Mouse (Mus musculus) olfactory bulb, adult 2 months (tissue): Measurements from ENCODE around the gene Apba1. TPM values are rescaled to one million over a fixed set of nuclear protein-coding genes. Genes with fewer than 3 reads are reported as not detected.

Experiments
- H3K27ac ChIP-seq: fragments of 200-500 bp; 2 replicates; pipeline ENCODE4 v1.5.1; 2012; ENCODE audit warnings: low read depth, low read length; ENCODE audit not compliant: insufficient read depth
- H3K4me1 ChIP-seq: fragments of 200-500 bp; 2 replicates; pipeline ENCODE4 v1.6.1; 2012; ENCODE audit warnings: low read length; ENCODE audit not compliant: control insufficient read depth, insufficient read depth
- H3K4me3 ChIP-seq: fragments of 200-500 bp; 2 replicates; pipeline ENCODE4 v1.5.1; 2012; ENCODE audit warnings: mild to moderate bottlenecking, low read depth, low read length, moderate library complexity; ENCODE audit not compliant: insufficient read depth
- CTCF ChIP-seq: fragments of 200-500 bp; IDR thresholded peaks from 2 replicates; pipeline ENCODE4 v1.5.1; 2012; ENCODE audit warnings: low read depth, mild to moderate bottlenecking, low read length, moderate library complexity; ENCODE audit not compliant: insufficient read depth
- POLR2A ChIP-seq: fragments of 200-500 bp; IDR thresholded peaks from 2 replicates; pipeline ENCODE4 v1.6.1; 2012; ENCODE audit warnings: mild to moderate bottlenecking, low read depth, low read length, moderate library complexity; ENCODE audit not compliant: insufficient read depth
- WGBS: fragments of 180-500 bp; shearing (Covaris S2); methylation state at CpG from one replicate; pipeline ENCODE4 v1.1.7; 2018; 5-methylcytosine and 5-hydroxymethylcytosine counted together
- polyA plus RNA-seq: library from polyadenylated mRNA; stranded (reverse); fragments of >200 nt; gene quantifications from 2 replicates; pipeline ENCODE4 v1.2.4, GENCODE M21; 2012; ENCODE audit warnings: low replicate concordance; ENCODE audit not compliant: missing spikeins, insufficient read depth, insufficient read length

The Apba1 gene
- polyA plus RNA-seq, 1 experiment, result 45.8 TPM

DNA sequence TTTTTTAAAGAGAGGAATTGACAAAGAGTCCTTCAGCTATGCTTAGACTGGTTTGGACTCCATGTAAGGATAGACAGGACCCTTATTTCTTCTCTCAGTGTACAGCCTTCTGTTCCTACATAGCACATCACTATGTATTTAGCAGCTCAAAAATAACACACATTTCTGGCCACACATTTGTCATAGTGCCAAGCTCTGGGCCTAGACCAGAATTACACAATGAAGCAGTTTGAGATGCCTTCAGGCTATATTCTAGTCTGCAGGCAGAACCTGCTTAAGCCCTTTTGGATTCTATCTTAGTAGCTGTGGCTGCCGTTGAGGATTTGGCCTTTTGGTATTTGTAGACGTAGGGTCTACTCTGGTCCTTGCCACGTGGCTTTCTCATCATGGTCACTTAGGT, 35.8 kb downstream of the Apba1 start:
- Histone ChIP-seq H3K27ac (no peak overlapping the region), H3K4me3 (no peak overlapping the region), H3K4me1 (peaks cover 8% of the 10 kb centered on the region)
- TF ChIP-seq POLR2A, result no peak
- TF ChIP-seq CTCF, result no peak
- 72% methylated on average over 3 of the region's 3 CpGs for WGBS

GRCm38 (mm10) chr19:23795156-23795555, 36.5 kb downstream of the Apba1 start:
- Histone ChIP-seq H3K4me3 (no peak overlapping the region), H3K4me1 (peaks cover 8% of the 10 kb centered on the region), H3K27ac (no peak overlapping the region)
- TF ChIP-seq CTCF, result no peak
- TF ChIP-seq POLR2A, result no peak
- WGBS, result 13% methylated on average over 4 of the region's 4 CpGs

GRCm38 (mm10) chr19:23801174-23801573, 42.5 kb downstream of the Apba1 start:
- peaks cover 9% of the 10 kb centered on the region; the same call in 1 of the 2 replicates for H3K4me1 ChIP-seq
- TF ChIP-seq CTCF (no peak), POLR2A (no peak)
- 74% methylated on average over 1 of the region's 1 CpGs for WGBS

GRCm38 (mm10) chr19:23803221-23803870, 44.7 kb downstream of the Apba1 start:
- Histone ChIP-seq H3K4me1 (peaks cover 9% of the 10 kb centered on the region; the same call in 1 of the 2 replicates), H3K4me3 (no peak overlapping the region), H3K27ac (no peak overlapping the region)
- 57% methylated on average over 4 of the region's 4 CpGs for WGBS
- no peak for TF ChIP-seq POLR2A
- TF ChIP-seq CTCF, result no peak

More at GRCm38 (mm10) chr19:23801174-23801573, 42.5 kb downstream of the Apba1 start:
- no peak overlapping the region for H3K4me3 ChIP-seq
- H3K27ac ChIP-seq, result no peak overlapping the region

DNA sequence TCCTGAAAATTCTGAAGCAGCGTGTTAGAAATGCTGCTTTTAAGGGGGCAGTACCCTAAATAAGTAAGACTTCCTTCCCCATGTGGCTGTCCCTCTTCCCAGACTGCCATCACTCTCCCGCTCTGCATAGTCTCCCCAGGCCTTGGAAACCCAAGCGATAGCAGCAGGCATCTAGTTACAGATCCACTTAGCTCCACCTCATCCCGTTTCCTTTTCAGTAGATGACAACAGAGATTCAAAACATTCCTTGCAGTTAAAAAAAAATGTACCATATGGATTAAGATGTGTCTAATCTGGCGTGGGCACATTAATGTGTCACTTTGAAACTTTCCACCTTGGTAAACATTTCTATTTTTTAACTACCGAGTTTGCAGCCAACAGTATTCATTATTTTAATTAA, 48.1 kb downstream of the Apba1 start:
- Histone ChIP-seq H3K4me3 (no peak overlapping the region), H3K27ac (no peak overlapping the region), H3K4me1 (peaks cover 7% of the 10 kb centered on the region; the same call in 1 of the 2 replicates)
- no peak for TF ChIP-seq POLR2A
- no peak for TF ChIP-seq CTCF
- 48% methylated on average over 6 of the region's 6 CpGs for WGBS

- TF ChIP-seq CTCF (no peak), POLR2A (no peak)
- 54% methylated on average over 8 of the region's 8 CpGs for WGBS
- Histone ChIP-seq H3K4me1 (peaks cover 7% of the 10 kb centered on the region; the same call in 1 of the 2 replicates), H3K4me3 (no peak overlapping the region), H3K27ac (no peak overlapping the region)
Observed at GRCm38 (mm10) chr19:23807371-23807770, 48.7 kb downstream of the Apba1 start.

DNA sequence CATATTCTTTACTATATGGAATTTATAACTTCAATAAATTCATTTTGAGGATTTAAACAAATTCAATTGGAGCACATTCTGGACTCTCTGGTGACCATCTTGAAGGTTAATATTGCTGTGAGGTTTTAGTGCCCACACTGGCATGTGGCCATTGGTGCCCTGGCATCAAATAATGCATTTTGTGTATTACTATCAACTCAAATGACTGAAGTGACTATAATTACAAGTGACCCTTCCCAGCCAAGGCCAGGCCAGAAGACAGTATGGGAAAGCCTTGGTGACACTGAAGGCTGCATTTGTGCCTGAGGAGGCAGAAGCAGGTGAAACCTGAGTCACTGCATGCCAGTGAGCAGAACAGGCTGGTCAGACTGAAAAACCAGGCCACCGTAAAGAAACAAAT, 50.5 kb downstream of the Apba1 start:
- Histone ChIP-seq H3K27ac (no peak overlapping the region), H3K4me3 (no peak overlapping the region), H3K4me1 (no peaks in the 10 kb centered on the region)
- WGBS, result 93% methylated on average over 1 of the region's 1 CpGs
- TF ChIP-seq POLR2A, result no peak
- no peak for TF ChIP-seq CTCF

- TF ChIP-seq CTCF (no peak), POLR2A (no peak)
- WGBS, result 93% methylated on average over 5 of the region's 5 CpGs
- Histone ChIP-seq H3K27ac (no peak overlapping the region), H3K4me1 (no peaks in the 10 kb centered on the region), H3K4me3 (no peak overlapping the region)
Observed at GRCm38 (mm10) chr19:23810512-23810911, 51.8 kb downstream of the Apba1 start.

- Histone ChIP-seq H3K4me3 (no peak overlapping the region), H3K27ac (no peak overlapping the region), H3K4me1 (no peaks in the 10 kb centered on the region)
- TF ChIP-seq CTCF (no peak), POLR2A (no peak)
- 90% methylated on average over 5 of the region's 5 CpGs for WGBS
Observed at GRCm38 (mm10) chr19:23810976-23811375, 52.3 kb downstream of the Apba1 start.

- H3K4me3 ChIP-seq, result no peak overlapping the region
- H3K4me1 ChIP-seq, result no peaks in the 10 kb centered on the region
- TF ChIP-seq POLR2A (no peak), CTCF (no peak)
- no peak overlapping the region for H3K27ac ChIP-seq
- WGBS, result 87% methylated on average over 13 of the region's 13 CpGs
Observed at GRCm38 (mm10) chr19:23816762-23817161, 58.1 kb downstream of the Apba1 start.
